Mouse (Mus musculus): ENCODE measurements around the gene Ccdc141. TPM values are rescaled to one million over a fixed set of nuclear protein-coding genes. Genes with fewer than 3 reads are reported as not detected.

Ccdc141 gene
- polyA plus RNA-seq, 1 experiment from 2014 or later = 7.1 TPM

DNA sequence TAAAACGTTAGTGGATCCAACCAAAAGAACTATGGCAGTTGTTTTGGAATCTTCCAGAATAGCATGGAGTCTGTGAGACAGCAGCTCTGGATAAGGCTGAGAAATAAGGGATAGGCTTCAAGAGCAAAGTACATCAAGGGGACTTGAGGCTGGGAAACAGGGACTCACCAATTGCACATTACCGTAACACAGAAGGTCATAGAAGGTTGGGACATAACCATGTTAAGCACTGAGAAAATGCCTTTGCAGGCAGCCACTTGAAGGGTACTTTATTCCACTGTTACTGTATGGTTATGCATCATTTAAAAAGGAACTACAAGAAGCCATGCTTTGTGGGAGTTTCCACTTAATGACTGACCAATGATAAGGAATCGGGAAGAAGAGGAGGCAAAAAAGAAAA, 71.7 kb downstream of the Ccdc141 start:
- Histone ChIP-seq H3K36me3 (no peaks in the 10 kb centered on the region), H3K4me1 (no peaks in the 10 kb centered on the region), H3K9me3 (replicated peaks) (no peaks in the 10 kb centered on the region), H3K4me2 (no peak overlapping the region), H3K4me3 (replicated peaks) (no peak overlapping the region), H3K9ac (replicated peaks) (no peak overlapping the region), H3K27me3 (replicated peaks) (no peaks in the 10 kb centered on the region), H3K27ac (replicated peaks) (no peak overlapping the region)
- 95% methylated on average over 3 of the region's 3 CpGs for WGBS
- no peak for ATAC-seq (ENCODE audit: low FRiP score)

DNA sequence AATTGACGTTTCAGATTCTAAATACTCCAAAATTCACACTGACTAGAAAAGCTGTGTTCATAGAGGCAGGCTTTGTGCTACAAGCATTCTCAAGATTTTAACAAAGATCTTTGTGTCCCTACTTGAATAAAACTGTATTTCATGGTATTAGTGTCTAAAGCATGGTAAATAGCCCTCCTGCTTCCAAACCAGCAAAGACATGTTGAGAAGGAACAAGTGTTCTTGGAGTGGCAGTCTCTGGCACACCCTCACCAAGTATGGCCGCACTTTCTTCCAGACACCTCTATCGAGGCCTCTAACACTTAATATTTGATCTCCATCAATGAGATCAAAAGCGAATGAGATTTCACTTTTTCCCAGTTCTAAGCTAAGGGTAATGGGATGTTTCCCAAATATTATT, 78.7 kb downstream of the Ccdc141 start:
- Histone ChIP-seq H3K27ac (replicated peaks) (no peak overlapping the region), H3K9ac (replicated peaks) (no peak overlapping the region), H3K36me3 (no peaks in the 10 kb centered on the region), H3K4me3 (replicated peaks) (no peak overlapping the region), H3K9me3 (replicated peaks) (no peaks in the 10 kb centered on the region), H3K4me2 (no peak overlapping the region), H3K27me3 (replicated peaks) (no peaks in the 10 kb centered on the region), H3K4me1 (no peaks in the 10 kb centered on the region)
- ATAC-seq (ENCODE audit: low FRiP score) = no peak
- 86% methylated on average over 4 of the region's 4 CpGs for WGBS

DNA sequence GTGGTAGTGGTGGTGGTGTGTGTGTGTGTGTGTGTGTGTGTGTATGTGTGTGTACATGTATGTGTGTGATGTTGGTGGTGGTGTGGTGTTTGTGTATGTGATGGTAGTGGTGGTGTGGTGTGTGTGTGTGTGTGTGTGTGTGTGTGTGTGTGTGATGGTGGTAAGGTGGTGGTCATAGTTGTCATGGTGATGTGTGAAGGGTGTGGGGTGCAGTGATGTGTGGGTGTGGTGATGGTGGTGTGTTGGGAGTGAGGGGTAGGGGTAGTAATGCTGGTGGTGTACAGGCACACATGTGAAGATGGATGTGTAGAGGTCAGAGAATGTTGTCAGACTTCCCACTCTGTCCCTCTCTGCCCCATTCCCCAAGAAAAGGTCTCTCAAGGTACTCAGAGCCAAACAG, 85.1 kb downstream of the Ccdc141 start:
- no peaks in the 10 kb centered on the region for H3K9me3 ChIP-seq (replicated peaks)
- H3K4me1 ChIP-seq = no peaks in the 10 kb centered on the region
- H3K9ac ChIP-seq (replicated peaks) = no peak overlapping the region
- no peaks in the 10 kb centered on the region for H3K36me3 ChIP-seq
- H3K27ac ChIP-seq (replicated peaks) = no peak overlapping the region
- ATAC-seq (ENCODE audit: low FRiP score) = no peak
- H3K4me3 ChIP-seq (replicated peaks) = no peak overlapping the region
- no peaks in the 10 kb centered on the region for H3K27me3 ChIP-seq (replicated peaks)
- no peak overlapping the region for H3K4me2 ChIP-seq

DNA sequence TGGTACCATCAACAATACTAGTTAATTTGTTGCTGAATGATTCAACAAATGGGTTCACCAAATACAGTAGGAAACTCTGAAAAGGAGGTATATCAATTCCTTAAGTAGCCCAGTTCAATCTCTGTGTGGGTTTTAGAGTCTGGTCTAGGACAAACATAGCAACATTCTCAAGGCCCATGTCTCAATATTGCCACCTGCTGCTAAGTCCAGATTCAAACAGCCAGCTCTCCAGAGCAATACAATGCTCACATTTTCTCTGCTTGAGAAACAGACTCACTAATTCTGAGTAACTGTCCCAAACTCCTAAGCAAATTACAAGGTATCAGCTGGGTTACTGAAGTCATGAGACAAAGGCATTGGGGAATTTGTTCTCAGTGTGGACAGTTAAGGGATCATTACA, 85.8 kb downstream of the Ccdc141 start:
- H3K4me3 ChIP-seq (replicated peaks) = no peak overlapping the region
- no peaks in the 10 kb centered on the region for H3K4me1 ChIP-seq
- H3K36me3 ChIP-seq = no peaks in the 10 kb centered on the region
- H3K27me3 ChIP-seq (replicated peaks) = no peaks in the 10 kb centered on the region
- no peaks in the 10 kb centered on the region for H3K9me3 ChIP-seq (replicated peaks)
- H3K9ac ChIP-seq (replicated peaks) = no peak overlapping the region
- H3K27ac ChIP-seq (replicated peaks) = no peak overlapping the region
- no peak for ATAC-seq (ENCODE audit: low FRiP score)
- no peak overlapping the region for H3K4me2 ChIP-seq

DNA sequence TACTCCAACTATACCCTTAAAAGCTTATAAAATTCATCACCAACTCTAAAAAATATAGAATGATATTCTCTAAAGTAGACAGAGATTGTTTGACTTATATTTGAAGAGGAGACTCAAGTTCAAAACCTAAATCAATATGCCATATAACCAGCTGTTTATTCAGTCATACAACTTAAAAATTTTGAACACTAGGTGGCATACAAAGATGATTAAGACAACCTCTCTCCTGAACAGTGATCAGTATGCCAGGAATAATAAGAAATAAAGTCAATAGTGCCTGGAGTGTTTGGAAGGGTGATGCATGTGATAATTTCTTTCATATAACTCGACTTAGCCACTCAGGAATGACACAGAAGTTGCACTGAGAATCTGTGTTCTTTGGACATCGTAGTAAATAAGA, 89.3 kb downstream of the Ccdc141 start:
- no peak overlapping the region for H3K4me3 ChIP-seq (replicated peaks)
- H3K9me3 ChIP-seq (replicated peaks) = no peaks in the 10 kb centered on the region
- WGBS = 79% methylated on average over 2 of the region's 2 CpGs
- H3K36me3 ChIP-seq = no peaks in the 10 kb centered on the region
- H3K4me1 ChIP-seq = no peaks in the 10 kb centered on the region
- no peak for ATAC-seq (ENCODE audit: low FRiP score)
- H3K27me3 ChIP-seq (replicated peaks) = no peaks in the 10 kb centered on the region
- H3K4me2 ChIP-seq = no peak overlapping the region
- no peak overlapping the region for H3K27ac ChIP-seq (replicated peaks)
- no peak overlapping the region for H3K9ac ChIP-seq (replicated peaks)

DNA sequence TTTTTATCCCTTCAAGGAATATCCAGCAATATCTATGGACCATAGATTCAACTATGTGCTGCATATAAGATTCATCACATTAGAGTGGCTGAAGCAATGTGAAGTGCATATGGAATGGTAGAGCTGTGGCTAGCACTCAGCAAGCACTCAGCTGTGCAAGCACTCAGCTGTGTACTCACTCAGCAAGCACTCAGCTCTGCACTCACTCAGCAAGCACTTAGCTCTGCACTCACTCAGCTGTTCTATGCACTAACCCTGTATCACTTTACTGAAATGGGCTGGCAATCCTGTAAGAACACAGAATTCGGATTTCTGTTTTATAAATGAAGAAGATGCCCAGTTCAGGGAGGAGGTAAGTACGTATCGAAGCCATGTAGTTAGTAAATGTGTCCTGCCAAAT, 89.8 kb downstream of the Ccdc141 start:
- WGBS = 93% methylated on average over 3 of the region's 3 CpGs
- H3K4me3 ChIP-seq (replicated peaks) = no peak overlapping the region
- H3K9me3 ChIP-seq (replicated peaks) = no peaks in the 10 kb centered on the region
- no peak overlapping the region for H3K4me2 ChIP-seq
- H3K36me3 ChIP-seq = no peaks in the 10 kb centered on the region
- no peak for ATAC-seq (ENCODE audit: low FRiP score)
- no peaks in the 10 kb centered on the region for H3K27me3 ChIP-seq (replicated peaks)
- no peak overlapping the region for H3K27ac ChIP-seq (replicated peaks)
- H3K4me1 ChIP-seq = no peaks in the 10 kb centered on the region
- no peak overlapping the region for H3K9ac ChIP-seq (replicated peaks)

DNA sequence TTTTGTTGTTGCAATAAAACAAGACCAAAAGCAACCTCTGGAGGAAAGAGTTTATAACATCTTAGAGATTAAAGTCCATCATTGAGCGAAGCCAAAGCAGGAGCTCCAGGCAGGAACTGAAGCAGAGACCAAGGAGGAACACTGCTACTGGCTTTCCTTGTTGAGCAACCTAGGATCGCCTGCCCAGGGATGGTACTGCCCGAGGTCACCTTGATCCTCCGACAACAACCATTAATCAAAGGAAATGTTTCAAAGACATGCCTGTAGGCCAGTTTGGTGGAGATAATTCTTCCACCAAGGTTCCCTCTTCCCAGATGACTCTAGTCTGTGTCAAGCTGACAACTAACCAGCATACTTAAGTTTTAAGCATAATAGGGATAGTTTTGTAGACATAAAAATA, 91.7 kb downstream of the Ccdc141 start:
- no peak for ATAC-seq (ENCODE audit: low FRiP score)
- WGBS = 89% methylated on average over 4 of the region's 4 CpGs
- H3K4me3 ChIP-seq (replicated peaks) = no peak overlapping the region

DNA sequence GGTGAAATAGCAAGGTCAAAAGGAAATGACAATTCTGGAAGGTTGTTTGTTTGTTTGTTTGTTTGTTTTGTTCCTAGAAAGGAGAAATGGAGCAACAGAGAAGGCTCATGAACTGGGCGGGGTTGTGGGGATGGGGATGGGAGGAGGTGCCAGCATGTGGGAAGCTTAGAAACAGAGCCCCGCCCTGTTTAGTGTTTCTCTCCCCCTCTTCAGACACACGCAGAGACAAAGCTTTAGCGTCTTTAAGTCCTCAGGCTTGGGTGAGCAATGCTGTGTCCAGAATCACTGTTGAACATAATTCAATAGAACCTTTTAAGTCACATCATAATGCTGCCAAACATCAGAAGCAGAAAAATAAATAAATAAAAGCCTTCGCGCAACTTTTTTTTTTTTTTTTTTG, 96.1 kb downstream of the Ccdc141 start:
- 51% methylated on average over 6 of the region's 6 CpGs for WGBS
- no peak overlapping the region for H3K27ac ChIP-seq (replicated peaks)
- no peaks in the 10 kb centered on the region for H3K36me3 ChIP-seq
- no peaks in the 10 kb centered on the region for H3K27me3 ChIP-seq (replicated peaks)
- no peak for ATAC-seq (ENCODE audit: low FRiP score)
- no peaks in the 10 kb centered on the region for H3K9me3 ChIP-seq (replicated peaks)
- H3K4me3 ChIP-seq (replicated peaks) = no peak overlapping the region
- no peak overlapping the region for H3K9ac ChIP-seq (replicated peaks)
- no peaks in the 10 kb centered on the region for H3K4me1 ChIP-seq
- H3K4me2 ChIP-seq = no peak overlapping the region

More for the DNA sequence above, 91.7 kb downstream of the Ccdc141 start:
- H3K4me2 ChIP-seq = no peak overlapping the region
- H3K4me1 ChIP-seq = no peaks in the 10 kb centered on the region
- H3K9ac ChIP-seq (replicated peaks) = no peak overlapping the region
- no peak overlapping the region for H3K27ac ChIP-seq (replicated peaks)
- H3K36me3 ChIP-seq = no peaks in the 10 kb centered on the region
- no peaks in the 10 kb centered on the region for H3K9me3 ChIP-seq (replicated peaks)
- no peaks in the 10 kb centered on the region for H3K27me3 ChIP-seq (replicated peaks)

DNA sequence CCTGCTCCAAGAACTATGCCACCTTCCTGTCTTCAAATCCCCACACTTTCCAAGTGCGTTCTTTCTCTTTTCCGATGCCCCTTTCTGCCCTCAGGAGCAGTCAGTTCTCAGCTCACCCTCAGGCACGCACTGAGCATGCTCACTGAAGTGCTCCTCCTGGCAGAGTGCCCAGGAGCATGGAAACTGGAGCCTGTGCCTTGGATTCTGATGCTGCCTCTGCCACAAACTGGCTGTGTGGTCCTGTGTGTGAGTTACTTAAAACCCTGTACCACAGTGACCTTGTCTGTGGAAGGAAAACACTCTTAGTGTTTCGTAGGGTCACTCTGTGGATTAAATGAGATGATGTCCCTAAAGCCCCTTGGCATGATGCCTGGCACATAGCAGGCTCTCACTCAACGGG, 96.5 kb downstream of the Ccdc141 start:
- no peak for ATAC-seq (ENCODE audit: low FRiP score)
- Histone ChIP-seq H3K4me1 (no peaks in the 10 kb centered on the region), H3K9me3 (replicated peaks) (no peaks in the 10 kb centered on the region), H3K9ac (replicated peaks) (no peak overlapping the region), H3K27ac (replicated peaks) (no peak overlapping the region), H3K36me3 (no peaks in the 10 kb centered on the region), H3K4me3 (replicated peaks) (no peak overlapping the region), H3K4me2 (no peak overlapping the region), H3K27me3 (replicated peaks) (no peaks in the 10 kb centered on the region)
- 71% methylated on average over 5 of the region's 5 CpGs for WGBS

DNA sequence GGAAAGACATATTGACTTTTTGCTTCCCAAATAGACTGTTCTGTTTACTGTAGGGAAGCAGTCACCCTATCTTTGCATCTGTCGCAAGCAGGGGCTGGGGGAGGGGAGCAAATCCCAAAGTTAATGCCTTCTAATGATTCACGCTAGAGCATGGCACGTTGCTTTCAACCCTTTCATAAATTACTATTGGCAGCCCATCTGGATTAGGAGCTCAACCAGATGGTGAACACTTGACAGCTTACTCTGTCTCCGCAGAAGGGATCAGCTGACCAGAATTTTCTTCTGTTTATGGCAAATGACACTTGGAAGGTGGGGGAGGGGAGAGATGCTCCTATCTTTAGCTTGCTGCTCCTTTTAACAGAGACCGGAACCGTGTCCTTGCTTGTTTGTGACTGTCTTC, 105.1 kb downstream of the Ccdc141 start:
- Histone ChIP-seq H3K4me3 (replicated peaks) (no peak overlapping the region), H3K9ac (replicated peaks) (no peak overlapping the region), H3K4me1 (no peaks in the 10 kb centered on the region), H3K4me2 (no peak overlapping the region), H3K36me3 (no peaks in the 10 kb centered on the region), H3K27me3 (replicated peaks) (no peaks in the 10 kb centered on the region), H3K27ac (replicated peaks) (no peak overlapping the region), H3K9me3 (replicated peaks) (no peaks in the 10 kb centered on the region)
- 32% methylated on average over 6 of the region's 6 CpGs for WGBS
- no peak for ATAC-seq (ENCODE audit: low FRiP score)

DNA sequence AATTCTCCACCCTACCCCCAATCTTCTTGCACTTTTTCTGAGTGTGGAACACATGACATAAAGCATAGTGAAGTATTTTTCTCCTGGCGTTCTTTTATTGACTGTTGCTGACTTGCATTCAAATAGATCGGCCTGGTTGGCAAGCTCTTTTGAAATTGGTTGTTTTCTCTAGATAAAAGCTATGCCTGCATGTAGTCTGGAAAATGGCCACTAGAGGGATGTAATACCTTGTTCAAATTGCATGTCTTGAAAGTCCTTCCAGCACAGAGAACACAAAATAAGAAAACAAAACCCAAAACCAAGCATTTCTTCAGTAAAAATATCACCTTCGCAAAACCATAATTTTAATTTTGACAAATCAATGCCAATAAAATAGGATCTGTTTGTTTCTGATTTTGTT, 108.6 kb downstream of the Ccdc141 start:
- no peaks in the 10 kb centered on the region for H3K27me3 ChIP-seq (replicated peaks)
- no peaks in the 10 kb centered on the region for H3K36me3 ChIP-seq
- H3K9me3 ChIP-seq (replicated peaks) = no peaks in the 10 kb centered on the region
- no peak overlapping the region for H3K4me3 ChIP-seq (replicated peaks)
- H3K9ac ChIP-seq (replicated peaks) = no peak overlapping the region
- WGBS = 35% methylated on average over 3 of the region's 3 CpGs
- H3K4me1 ChIP-seq = peaks cover 4% of the 10 kb centered on the region; the same call in 1 of the 2 replicates
- no peak overlapping the region for H3K27ac ChIP-seq (replicated peaks)
- peak; percentile 59; the same call in 1 of the 2 replicates for ATAC-seq (ENCODE audit: low FRiP score)
- H3K4me2 ChIP-seq = no peak overlapping the region

DNA sequence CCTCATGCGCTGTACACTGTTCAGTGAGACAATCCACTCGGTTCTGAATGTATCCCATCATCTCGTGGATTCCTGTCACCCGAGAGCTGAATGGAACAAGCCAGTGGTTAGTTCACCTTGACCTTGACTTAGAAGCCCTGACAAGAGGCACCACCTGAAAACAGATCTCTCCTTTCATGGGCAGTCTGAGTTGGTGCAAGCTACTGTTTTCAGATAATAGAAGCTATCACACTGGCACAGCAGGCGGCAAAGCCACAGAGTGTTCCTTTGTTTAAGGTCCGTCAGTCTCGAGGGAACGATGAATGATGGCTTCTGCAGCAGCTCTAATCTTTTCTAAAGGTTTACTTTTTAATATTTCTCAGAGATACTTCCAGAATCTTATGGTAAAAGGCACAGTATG, 110.8 kb downstream of the Ccdc141 start:
- Histone ChIP-seq H3K4me2 (no peak overlapping the region), H3K4me1 (peaks cover 17% of the 10 kb centered on the region), H3K9ac (replicated peaks) (no peak overlapping the region), H3K36me3 (no peaks in the 10 kb centered on the region), H3K9me3 (replicated peaks) (no peaks in the 10 kb centered on the region), H3K4me3 (replicated peaks) (no peak overlapping the region), H3K27ac (replicated peaks) (no peak overlapping the region), H3K27me3 (replicated peaks) (no peaks in the 10 kb centered on the region)
- WGBS = 27% methylated on average over 8 of the region's 8 CpGs
- no peak for ATAC-seq (ENCODE audit: low FRiP score)

DNA sequence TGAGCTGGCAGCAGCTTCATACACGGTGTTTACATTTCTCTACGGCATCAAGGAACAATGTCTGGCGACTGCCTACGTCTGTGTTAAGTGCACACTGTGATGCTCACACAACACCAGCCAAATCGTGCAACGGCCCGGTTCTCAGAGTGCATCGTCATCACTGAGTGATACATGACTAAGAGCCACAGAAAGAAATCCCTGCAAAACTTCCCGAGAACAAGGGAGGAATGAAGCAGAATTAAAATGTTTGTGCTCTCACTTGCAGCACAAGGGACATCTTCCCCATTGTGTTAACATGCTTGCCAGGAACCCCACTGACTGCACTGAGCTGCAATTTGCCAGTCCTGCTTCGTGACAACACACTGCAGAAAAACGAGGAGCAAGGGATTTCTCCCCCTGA, 114.1 kb downstream of the Ccdc141 start:
- Histone ChIP-seq H3K9me3 (replicated peaks) (no peaks in the 10 kb centered on the region), H3K27me3 (replicated peaks) (no peaks in the 10 kb centered on the region), H3K9ac (replicated peaks) (no peak overlapping the region), H3K4me1 (peaks cover 17% of the 10 kb centered on the region), H3K4me3 (replicated peaks) (no peak overlapping the region), H3K4me2 (peak overlapping the region; percentile 33), H3K27ac (replicated peaks) (peak overlapping the region; percentile 34; the same call in 1 of the 2 replicates), H3K36me3 (no peaks in the 10 kb centered on the region)
- 21% methylated on average over 11 of the region's 11 CpGs for WGBS
- ATAC-seq (ENCODE audit: low FRiP score) = peak; percentile 69; the same call in 1 of the 2 replicates

Measured in neural tube, embryonic 15.5 days (tissue).